Mouse (Mus musculus) embryo, embryonic 11 days (tissue): Measurements from ENCODE around the gene 4933428G20Rik.

Experiments used
- DNase-seq: peaks from one replicate; pipeline ENCODE4 v3.0.0-alpha.2; 2015

The 4933428G20Rik gene

DNA sequence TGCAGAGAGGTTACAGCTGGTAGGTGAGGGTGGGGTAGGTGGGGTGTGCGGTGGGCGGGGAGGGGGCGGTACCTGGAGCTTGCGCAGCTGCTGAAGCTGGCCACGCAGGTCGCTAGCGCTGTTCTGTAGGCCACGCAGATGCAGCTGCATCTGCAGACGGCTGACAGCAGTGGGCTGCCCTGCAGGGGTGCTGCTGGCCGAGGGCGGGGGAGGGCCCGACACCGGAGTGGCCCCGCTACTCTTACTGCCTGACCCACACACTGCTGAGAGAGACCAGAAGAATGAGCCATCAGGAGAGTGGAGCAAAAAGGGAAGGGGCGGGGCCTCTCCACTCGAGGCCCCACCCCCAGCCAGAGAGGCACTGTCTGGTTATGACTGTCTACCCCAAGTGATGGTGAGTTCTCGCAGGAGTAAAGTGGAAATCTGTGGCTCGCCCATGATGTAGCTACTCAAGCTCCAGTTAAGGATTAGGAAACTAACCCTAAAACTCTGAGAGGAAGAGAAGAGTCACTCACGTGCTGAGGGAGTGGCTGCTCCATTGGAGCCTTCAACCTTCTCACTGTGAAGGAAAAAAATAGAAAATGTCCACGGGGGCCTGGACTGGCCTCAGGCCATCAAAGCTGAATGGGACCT lies 32.9 kb upstream of the 4933428G20Rik start:
- peak; percentile 56 for DNase-seq

DNA sequence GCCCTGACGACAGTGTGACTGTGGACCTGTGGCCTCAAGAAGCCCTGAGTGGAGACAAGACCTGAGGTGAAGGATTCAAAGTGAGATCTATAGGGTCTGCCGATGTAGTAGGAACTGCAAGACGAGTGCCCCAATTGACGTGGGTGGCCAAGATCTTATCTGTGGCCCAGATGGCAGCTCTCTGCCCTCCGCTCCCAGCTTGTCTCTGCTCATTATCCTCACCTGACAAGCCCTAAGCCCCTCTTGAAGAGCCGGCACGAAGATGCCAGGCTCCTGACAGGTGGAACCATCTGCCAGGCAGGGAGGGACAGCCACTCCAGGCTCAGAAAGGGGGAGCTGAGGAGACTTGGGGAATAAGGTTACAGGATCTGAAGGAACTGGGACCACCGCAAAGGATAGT lies 32.2 kb upstream of the 4933428G20Rik start:
- no peak for DNase-seq

DNA sequence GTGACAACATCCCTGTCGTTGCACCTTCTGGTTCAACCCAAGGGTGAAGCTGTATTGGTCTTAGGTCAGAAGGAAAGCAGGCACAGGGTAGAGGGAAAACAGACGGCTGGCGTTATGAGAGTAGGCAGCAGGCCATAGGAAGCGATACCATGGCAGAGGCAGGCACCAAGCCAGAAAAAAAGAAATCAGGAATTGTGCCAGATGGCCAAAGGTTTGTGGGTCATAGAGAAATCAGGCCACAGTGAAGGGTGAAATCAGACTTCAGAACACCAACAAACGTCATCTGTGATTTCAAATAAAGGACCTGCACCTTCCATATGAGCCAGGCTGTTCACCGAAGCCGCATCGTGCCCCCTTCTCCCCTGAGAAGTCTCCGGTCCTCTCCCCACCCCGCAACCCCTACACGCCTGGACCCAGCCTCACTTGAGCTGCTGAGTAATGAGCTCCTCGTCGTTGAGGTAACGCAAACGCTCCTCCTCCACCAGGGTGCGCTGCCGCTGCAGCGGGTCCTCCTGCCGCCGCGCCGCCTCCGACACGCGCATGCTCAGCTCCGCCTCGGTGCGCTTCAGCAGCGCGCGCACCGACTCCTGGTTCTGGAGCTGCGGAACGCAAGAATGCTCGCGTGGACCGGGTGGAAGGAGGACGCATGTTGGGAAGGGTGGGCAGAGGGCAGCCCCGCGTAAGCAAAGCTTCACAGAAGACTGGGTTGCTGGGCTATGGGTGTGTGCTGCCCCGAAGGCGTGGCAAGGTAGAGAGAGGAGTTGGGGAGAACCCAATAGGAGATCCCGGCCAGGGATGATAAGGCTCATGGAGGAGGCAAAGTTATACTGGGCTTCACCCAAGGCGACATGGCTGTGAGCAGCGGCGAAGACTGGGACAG lies 31.5 kb upstream of the 4933428G20Rik start:
- peak; percentile 95 for DNase-seq

DNA sequence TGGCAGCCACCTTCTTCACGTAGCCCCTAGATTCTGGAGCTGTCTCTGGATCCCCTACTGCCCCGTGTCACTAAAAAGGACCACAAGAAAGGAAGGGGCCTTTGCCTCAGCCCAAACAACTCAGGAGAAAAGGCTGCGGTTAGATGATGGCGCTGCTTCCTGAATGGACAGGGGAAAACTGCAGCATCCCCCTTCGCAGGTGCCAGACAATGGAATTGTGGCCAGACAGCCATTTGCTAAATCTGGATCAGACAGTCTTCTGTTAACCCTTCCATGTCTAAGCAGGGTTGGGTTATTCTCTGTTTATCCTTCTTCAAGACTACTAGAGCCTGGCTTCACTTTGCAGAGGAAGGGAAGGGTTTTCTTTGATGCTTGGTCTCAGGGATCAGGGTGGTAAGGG lies 30.8 kb upstream of the 4933428G20Rik start:
- no peak for DNase-seq

DNA sequence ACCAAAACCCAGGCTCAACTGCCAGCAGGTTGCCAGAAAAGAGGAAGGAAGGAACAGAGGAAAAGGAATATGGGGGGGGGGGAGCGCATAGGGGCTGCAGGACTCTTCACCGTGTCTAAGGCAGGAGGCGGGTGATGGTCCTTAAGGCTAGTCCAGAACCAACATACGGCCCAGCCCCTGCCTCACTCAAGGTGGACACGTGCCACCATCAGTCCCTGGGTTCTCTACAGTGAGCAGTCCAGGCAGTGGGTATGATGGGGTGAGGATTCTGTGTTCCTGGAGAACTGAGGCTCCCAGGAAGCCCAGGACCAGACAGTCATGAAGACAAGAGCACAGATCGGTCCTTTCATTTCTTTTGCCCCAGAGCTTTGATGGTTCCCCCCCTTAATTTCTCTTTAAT lies 29.9 kb upstream of the 4933428G20Rik start:
- DNase-seq = no peak

DNA sequence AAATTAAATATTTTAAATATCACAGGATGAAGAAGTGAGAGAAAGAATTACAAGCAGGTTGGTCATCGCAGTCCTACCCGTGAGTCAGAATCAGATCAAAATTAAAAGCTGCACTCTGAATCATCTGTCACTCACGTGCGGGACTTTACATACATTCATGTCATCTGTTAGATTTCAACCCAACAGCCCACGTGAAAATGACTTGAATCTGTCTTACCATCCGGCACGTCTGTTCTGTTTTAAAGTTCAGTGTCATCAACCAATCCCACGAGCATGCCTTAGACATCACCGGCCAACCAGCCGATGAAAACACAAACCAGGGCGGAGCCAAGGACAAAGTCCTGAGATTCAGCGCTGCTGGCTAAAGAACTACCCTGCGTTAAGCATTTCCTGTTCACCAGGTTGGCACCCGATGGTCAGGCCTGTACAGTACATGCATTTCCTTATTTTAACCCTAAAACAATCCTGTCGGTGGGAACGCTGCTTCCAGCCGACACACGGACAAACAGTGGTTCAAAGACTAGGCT lies 28.2 kb upstream of the 4933428G20Rik start:
- no peak for DNase-seq

DNA sequence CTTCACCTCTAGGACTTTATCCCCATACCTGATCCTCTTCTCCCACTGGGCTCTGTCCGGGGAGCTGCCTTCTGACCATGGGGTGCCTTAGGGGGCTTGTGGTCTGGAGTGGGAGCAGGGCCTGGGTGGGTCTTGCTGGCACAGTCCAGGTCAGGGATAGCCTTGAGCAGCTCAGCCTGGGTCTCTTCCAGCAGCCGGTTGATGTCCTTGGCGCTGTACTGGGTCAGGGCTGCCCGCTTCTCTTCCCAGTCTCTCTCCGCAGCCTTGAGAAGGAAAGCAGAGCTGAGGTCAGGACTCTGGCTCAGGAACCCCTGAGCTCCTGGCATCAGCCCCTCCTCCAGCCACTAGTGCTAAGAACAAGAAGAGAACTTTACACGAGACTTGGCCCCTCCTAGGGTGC lies 25.2 kb upstream of the 4933428G20Rik start:
- no peak for DNase-seq

DNA sequence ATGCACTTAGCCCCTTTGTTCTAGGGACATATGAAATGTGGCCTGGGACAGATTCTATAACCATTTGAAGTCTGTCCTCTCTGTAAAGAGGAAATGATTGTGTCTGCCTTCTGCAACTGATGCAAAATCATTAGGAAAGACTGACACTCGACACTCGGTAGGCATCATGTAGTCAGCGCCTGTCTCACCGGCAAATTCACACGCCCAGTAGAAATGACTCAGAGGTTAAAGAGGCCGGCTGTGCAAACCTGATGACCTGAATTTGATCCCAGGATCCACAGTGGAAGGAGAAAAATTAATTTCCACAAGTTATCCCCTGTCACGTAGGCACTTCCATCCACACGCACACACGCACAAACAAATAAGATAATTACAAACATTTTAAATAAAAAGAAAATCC lies 24.2 kb upstream of the 4933428G20Rik start:
- no peak for DNase-seq

DNA sequence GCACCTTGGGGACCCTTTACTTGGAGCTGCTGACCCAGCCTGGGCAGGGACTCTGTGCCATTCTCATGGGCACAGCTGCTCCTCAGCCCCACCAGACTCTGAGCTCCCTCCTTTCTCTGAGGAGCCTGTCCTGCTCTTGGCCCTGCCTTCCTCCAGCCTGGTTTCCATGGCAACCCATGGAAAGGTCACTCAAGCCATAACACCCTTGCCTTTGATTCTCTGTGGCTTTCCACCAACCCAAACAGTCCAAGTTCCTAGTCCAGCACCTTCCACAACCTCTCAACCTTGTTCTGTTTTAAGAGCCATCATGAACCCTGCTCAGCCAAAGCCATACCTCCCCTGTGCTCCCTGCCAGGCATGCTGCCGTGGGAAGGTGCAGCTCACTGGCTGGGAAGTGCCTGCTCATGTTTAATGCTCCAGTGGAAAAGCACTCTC lies 23.7 kb upstream of the 4933428G20Rik start:
- peak; percentile 81 for DNase-seq

DNA sequence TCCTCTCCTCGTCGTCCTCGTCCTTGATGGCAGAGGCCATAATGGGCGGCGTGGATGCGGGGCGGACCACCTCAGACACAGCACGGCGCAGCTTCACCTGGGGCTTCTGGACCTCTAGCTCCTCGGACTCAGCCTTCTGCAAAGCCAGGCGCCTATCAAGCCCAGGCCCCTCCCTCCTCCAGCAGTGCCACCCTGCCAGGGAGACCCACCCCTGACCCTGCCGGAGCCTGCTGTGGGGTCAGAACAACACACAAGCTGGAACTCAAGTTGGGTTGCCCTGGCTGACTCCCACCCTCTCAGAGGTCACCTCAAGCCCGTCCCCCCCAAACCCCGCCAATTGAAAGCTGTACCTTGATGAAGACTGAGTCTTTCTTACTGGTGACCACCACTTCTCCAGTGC lies 23.0 kb upstream of the 4933428G20Rik start:
- DNase-seq = no peak

DNA sequence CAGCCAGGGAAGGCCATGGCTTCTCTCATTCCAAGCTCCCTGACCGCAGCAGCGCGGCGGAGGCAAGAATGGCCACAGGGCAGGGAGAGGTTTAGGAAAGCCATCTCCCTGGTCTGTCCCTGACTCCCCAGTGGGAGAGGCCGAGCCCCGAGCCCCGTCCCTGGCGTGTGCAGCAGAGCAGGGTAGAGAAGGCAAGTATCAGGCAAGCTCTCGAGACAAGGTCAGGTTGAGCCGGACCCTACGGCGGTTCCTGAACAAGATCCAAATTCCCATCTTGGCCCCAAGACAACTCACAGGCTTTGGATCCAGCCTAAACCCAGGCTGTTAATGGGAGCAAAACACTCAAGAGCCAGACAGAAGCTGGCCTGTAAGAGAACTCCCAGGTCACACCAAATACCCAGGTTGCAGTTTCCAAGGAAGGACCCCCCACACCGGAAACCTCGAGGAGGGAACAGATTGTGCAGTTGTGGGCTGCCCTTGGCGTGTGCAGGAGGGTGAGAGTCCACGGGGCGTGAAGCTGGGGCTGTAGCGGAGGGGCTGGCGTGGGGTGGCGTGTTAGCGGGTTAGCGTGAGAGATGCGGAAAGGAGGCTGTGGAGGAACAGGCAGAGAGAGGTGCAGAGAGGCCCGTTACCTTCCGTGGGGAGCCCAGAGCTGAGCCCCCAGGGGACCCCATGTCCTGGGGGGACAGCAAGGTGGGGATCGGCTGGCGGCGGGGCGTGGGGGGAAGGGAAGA lies 21.8 kb upstream of the 4933428G20Rik start:
- DNase-seq = no peak

DNA sequence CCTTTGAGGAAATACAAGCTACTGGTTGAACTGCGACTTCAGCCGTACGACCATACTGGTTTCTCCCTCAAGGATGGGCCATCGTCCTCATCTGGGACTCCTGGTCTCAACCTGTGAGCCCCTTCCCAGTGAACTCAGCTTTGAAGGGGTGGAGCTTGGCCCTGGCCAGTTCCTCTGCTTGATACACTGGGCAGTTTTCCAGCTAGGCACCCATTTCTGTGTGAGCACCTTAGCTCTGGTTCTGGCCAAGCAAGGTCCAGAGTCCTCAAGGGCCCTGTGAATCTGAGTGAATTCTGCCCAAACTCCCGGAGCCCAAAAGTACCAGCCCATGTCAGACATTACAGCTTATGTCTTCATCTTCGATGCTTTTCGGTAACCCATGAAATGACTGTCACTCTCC lies 20.4 kb upstream of the 4933428G20Rik start:
- DNase-seq = no peak

DNA sequence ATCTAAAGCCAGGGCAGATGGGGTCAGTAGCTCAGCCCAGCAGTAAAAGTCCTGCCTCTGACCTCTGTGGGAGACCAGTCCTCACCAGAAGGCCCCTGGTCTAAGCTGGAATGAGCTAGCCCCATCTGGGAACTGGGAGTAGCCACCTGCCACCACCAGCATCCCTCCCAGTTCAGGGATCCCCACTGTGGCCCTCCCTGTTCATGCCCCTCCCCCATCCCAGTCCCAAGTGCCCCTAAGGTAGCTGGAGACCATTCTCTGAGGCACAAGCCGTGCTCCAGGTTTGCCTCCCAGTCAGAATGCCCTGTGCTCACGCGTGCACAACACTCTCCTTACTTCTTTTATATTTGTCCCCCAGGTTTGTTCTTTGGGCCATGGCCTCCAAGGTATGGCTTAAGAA lies 12.9 kb upstream of the 4933428G20Rik start:
- no peak for DNase-seq

DNA sequence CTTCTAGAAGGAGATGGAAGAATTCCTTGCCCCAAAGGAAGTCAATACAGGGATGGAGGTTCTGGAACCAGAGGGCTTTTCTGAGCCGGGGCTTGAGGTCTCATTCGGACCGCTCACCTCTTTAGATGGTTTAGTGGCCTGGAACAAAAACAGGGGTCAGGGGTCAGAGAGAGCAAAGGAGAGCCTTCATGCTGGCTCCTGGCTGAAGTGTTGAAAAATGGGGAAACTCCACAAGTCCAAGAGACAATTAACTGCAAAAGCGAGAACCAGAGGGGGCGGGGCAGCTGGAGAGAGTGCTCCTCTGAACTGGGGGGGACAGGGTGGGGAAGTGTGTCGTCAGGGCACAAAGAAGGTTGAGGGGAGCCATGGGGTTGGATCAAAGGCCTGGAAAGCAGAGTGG lies 12.4 kb upstream of the 4933428G20Rik start:
- no peak for DNase-seq

DNA sequence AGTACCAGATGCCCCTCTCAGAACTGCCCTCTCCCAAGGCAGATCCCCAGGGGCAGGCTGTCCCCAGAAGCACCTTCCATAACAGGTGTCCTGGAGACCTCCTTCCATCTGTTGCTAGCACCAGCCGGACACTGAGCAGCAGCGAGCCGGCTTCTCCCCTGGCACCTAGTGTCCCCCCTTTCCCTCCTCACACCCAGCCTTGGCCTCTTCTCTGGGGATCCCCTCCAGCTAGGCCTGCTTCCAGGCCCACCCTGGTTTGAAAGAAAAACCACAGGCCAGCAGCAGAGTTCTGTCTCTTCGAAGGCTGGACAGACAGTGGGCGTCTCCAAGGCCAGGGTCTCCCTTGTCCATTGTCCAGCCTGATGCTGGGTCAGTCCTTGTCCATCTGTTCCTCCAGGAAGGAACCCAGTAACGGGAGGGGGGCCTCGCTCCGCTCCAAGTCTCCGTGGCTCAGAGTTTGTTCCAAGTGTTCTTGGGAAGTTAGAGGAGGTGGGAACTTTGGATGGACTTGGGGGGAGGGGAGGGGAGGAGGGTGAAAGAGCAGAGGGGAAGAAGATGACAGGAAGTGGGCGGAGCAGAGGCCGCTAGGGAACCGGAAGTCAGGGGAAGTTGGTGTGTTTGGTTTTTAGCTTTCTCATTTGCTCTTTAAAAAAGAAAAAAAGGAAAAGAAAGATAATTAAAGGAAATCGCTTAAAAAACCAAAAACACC lies 11.7 kb upstream of the 4933428G20Rik start:
- peak; percentile 51 for DNase-seq

DNA sequence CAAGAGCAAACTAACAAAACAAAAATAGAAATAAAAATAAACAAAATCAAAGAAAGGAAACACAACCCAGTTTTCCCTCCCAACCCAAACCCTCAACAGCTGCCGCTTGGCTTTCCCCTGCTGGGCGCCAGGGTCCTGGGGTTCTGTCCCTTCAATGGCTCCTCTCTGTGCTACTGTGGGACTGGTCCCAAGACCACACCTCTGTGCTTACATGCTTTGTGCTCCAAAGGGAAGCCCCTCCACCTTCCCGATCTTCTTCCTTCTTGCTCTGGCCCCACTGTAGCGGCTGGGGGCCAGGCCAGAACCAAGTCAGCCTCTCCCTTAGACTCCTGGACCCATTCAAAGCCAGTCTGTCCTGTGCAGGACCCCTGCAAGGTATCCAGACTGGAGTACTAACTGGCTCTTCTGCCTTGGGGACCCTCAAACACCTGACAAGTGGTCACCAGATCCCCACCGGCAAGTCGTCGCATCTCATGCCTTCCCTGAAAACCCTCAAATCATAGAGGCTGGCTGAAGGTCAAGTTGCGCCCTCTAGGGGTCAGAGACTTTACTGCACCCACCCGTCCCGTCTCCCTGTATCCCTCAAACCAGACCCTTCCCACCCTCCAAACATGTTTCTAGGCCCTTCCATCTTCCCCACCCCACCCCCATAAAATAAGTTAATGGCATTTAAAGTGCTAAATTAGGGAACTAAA lies 11.0 kb upstream of the 4933428G20Rik start:
- DNase-seq = peak; percentile 66

DNA sequence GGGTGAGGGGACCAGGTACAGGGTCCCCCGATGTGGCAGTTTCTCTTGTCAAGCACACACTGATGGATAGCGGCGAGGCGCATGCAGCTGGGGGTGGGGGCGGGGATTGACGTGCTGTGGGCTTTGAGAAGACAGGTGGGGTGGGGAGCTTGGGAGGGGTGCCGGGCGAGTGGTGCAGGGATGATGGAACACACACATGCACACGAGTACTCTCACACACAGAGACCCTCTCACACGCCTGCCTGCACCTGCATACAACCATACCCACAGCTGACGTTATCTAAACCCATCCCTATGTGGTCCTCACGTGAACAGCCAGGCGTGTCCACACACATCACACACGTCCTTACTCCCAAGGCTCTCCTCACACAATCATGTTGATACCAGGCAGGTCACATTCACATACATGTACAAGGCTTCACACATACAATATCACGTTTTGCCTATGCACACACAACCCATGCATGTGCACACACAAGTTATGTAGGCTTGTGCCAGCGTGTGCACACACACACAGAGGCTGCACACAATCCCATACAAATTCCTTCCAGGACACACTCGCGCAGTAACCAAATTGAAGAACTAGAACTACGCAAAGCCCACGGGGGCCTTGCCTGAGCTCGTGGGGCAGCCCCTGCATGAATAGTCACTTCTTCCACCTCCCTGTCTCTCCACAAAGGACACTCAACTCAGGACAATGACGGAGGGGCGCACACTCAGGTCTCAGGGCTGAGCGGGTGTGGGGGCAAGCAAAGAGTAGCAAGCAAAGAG lies 9.8 kb upstream of the 4933428G20Rik start:
- DNase-seq = no peak

DNA sequence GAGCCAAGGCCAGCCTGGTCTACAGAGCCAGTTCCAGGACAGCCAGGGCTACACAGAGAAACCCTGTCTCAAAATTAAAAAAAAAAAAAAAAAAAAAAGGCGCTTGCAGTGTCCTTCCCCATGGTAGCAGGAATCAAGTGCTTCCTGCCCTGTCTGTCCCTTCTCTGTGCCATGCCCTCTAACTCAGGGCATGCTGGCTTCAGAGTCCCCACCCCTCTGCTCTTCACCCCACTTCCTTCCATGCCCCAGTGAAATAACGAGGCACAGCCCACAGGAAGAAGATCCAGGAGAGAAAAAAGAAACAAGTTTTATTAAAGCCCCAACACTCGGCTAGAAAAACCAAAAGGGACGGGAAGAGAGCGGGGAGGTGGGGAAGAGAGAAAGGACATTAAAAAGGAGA lies 8.9 kb upstream of the 4933428G20Rik start:
- DNase-seq = no peak

DNA sequence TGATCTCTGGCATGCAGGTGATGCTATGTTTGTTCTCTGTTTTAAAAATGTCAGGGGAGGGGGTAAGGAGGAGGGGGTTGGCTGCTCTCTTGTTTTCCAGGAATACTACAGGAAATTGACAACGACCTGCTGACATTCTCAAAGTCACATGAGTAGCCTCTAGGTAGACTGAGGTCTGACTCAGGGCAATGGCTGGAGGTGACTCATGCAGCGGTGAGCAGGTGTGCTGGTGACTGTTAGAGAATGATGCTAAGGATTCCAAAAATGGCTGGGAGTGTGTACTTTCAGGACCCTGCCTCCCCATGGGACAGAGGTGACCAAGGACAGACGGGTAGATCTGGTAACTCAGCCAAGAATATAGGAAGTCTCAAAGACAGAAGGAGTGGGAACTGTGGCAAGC lies 8.1 kb upstream of the 4933428G20Rik start:
- DNase-seq = no peak

DNA sequence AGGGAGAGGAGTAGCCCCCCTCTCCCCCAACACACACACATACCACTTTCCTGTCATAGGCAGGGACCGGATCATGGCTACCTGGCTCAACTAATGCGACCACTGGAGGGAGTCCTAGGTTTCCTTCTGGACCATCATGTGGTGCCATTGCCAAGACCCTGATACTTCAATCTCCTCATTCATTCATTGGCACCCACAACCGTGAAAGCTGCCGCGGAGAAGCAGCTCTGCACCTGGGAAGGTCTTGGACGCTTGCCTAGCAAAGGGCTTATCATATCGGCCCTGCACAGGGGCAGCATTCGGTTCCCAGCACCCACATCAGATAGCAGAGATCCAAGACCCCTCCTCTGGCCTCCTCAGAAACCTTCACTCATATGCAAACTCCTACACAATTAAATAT lies 6.2 kb upstream of the 4933428G20Rik start:
- DNase-seq = no peak

DNA sequence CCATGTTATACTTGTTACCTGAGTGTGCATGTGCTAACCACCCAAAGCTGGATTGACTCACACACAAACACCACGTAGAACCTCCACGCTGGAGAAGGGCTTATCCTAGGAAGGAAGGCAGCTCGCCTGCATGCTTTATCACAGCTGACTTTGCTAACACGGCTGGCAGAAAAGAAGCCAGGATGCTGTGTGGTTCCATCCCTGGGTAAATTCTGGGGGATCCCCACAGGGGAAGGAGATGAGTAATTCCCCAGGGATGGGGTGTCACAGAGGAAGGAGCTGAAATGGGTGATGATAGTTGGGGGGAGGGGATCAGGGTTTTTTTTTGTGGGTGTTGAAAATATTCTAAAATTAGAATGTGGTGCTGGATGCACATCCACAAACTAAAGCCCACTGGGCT lies 5.6 kb upstream of the 4933428G20Rik start:
- DNase-seq = no peak
